Mouse (Mus musculus) hindbrain, embryonic 15.5 days (tissue): ENCODE data around the gene Alx3. TPM values are rescaled to one million over a fixed set of nuclear protein-coding genes. Genes with fewer than 3 reads are reported as not detected.
"Not testable (repeated sequence)": the region's sequence is repeated elsewhere in the genome, so short reads cannot be mapped to it uniquely, and the experiment has no call there.

Source experiments
- ATAC-seq: fragments of 200-750 bp; cut with Nextera tagmentation; 2 replicates; pipeline ENCODE4 v1.8.0; 2017; ENCODE audit warnings: low read depth, moderate number of reproducible peaks, moderate TSS enrichment; ENCODE audit not compliant: low FRiP score
- H3K27ac ChIP-seq: fragments of 300-500 bp; sonication (generic); replicated peaks from 2 replicates; pipeline ENCODE4 v1.5.1; 2015; ENCODE audit warnings: mild to moderate bottlenecking, inconsistent platforms
- H3K27me3 ChIP-seq: fragments of 300-500 bp; sonication (generic); 2 replicates; pipeline ENCODE4 v1.6.1; 2015; ENCODE audit warnings: control low read depth, inconsistent platforms
- H3K36me3 ChIP-seq: fragments of 300-500 bp; sonication (generic); 2 replicates; pipeline ENCODE4 v1.6.1; 2015; ENCODE audit warnings: control low read depth, inconsistent platforms
- H3K4me1 ChIP-seq: fragments of 300-500 bp; sonication (generic); replicated peaks from 2 replicates; pipeline ENCODE4 v1.6.1; 2015; ENCODE audit warnings: control low read depth, inconsistent platforms
- H3K4me2 ChIP-seq: fragments of 300-500 bp; sonication (generic); 2 replicates; pipeline ENCODE4 v1.6.1; 2015; ENCODE audit warnings: moderate library complexity, mild to moderate bottlenecking, inconsistent platforms
- H3K4me3 ChIP-seq: fragments of 300-500 bp; sonication (generic); 2 replicates; pipeline ENCODE4 v1.5.1; 2015; ENCODE audit warnings: mild to moderate bottlenecking, inconsistent platforms
- H3K9ac ChIP-seq: fragments of 300-500 bp; sonication (generic); 2 replicates; pipeline ENCODE4 v1.6.1; 2015; ENCODE audit warnings: inconsistent platforms
- H3K9me3 ChIP-seq: fragments of 300-500 bp; sonication (generic); 2 replicates; pipeline ENCODE4 v1.6.1; 2016; ENCODE audit warnings: control low read depth, inconsistent platforms
- WGBS: fragments of 180-500 bp; shearing (Covaris S2); methylation state at CpG from one replicate; pipeline ENCODE4 v1.1.7; 2015; 5-methylcytosine and 5-hydroxymethylcytosine counted together
- polyA plus RNA-seq: library from polyadenylated mRNA; unstranded; fragments of >200 nt; fragmentation: Nextera tagmentation; extraction: Ambion mirVana; gene quantifications from 2 replicates; pipeline ENCODE4 v1.2.1, GENCODE M21; 2015

The Alx3 gene
- polyA plus RNA-seq, 1 experiment from 2014 or later, result 0.16 TPM

DNA sequence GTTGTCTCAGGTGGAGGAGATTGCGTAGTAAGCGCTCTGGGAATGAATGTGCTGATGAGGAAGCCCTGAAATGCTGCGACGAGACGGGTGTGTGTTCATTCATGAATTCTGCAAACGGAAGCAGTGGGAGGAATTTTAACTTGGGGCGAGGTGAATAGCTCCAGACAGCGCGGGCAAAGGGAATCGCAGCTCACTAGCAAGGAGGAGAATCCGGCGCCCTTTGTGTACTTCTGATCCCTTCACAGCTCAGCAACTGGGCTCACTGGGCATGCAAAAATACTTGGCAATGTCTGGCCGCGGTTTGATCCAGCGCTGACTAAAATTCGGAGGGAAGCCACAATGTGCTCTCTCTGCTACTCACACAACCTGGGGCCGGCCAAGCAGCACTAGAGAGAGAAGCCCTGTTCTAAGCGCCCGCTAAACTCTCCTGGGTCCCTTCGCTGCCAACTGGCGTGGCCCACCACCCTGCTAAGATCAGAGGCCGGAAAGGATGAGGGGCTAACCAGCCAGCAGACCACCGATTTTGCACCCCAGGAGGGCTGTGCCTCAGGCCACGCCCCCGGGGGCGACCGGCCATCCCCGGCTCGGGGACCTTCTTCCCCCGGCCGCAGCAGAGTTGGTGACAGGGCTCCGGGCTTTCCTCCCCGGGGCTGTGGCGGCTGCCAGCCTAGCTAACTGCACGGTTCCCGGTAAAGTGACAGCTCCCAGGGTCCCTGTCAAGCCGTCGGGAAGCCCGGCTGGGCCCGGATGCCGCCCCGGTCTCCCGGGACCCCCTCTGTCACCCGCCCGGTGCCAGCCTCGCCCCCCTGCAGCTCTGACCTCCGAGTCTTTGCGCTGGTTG lies 36.1 kb downstream of the Alx3 start, which contains the start of gene Gm10961:
TSS of gene Gm10961 (plus strand) at position 641 of the 841 bp plus-strand sequence.
- no peaks in the 10 kb centered on the region for H3K9me3 ChIP-seq
- H3K27me3 ChIP-seq, result no peaks in the 10 kb centered on the region
- H3K27ac ChIP-seq, result peak within 1 kb of the TSS; percentile 99
- under 1% methylated on average over 47 of the region's 48 CpGs for WGBS
- peak; percentile 89 for ATAC-seq
- H3K4me2 ChIP-seq, result peak within 1 kb of the TSS; percentile 69
- H3K9ac ChIP-seq, result peak within 1 kb of the TSS; percentile 98
- H3K36me3 ChIP-seq, result peaks cover 24% of the 10 kb centered on the region
- H3K4me1 ChIP-seq, result peaks cover 14% of the 10 kb centered on the region
- peak within 1 kb of the TSS; percentile 93 for H3K4me3 ChIP-seq

DNA sequence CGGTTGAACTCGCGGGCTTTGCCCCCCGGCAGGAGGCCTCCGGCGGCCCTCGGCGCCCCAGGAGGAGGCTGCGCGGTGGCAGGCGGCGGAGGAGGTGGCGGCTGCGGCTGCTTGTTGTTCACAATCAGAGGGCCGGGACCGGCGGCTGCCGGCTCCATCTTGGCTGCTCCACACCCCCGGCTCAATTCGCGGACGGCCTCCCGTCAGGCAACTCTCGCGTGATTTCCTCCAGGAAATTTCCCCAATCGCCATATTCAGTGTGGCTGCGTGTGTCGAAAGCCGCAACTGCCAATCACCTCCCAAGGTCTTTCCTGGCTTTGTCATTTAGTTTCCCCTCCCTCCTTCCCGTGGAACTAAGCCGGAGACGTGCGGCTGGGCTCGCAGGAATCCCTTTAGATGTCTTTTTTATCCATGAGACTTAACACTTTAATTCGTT lies 36.7 kb downstream of the Alx3 start, which contains the start of gene Strip1:
TSS of gene Strip1 (minus strand) at position 172 of the 436 bp plus-strand sequence.
- Histone ChIP-seq H3K4me1 (peaks cover 14% of the 10 kb centered on the region), H3K4me2 (peak within 1 kb of the TSS; percentile 69), H3K36me3 (peaks cover 18% of the 10 kb centered on the region), H3K4me3 (peak within 1 kb of the TSS; percentile 93), H3K9me3 (no peaks in the 10 kb centered on the region), H3K27me3 (no peaks in the 10 kb centered on the region), H3K9ac (peak within 1 kb of the TSS; percentile 98), H3K27ac (peak within 1 kb of the TSS; percentile 99)
- WGBS, result under 1% methylated on average over 31 of the region's 35 CpGs
- ATAC-seq, result peak; percentile 96

DNA sequence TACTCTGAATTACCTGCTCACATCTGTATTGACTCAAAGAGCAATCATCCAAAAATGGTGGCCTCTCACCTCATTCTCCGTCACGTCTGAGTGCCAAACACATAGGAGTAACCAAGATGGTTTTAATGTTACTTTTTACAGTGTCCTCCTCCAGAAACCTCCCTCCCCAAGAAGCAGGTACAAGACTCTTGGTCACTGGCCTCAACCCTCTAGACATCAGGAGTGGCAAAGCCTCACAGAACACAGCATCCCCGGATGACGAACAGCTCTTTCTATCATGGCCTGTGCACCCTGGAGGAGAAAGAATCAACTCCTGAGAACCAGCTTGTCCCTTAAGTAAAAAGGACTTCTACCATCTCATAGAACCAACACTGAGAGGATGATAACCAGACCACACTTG lies 38.0 kb downstream of the Alx3 start:
- Histone ChIP-seq H3K9ac (no peak overlapping the region), H3K4me2 (no peak overlapping the region), H3K27me3 (no peaks in the 10 kb centered on the region), H3K4me3 (no peak overlapping the region), H3K9me3 (no peaks in the 10 kb centered on the region), H3K36me3 (peaks cover 6% of the 10 kb centered on the region; the same call in 1 of the 2 replicates), H3K4me1 (peaks cover 14% of the 10 kb centered on the region), H3K27ac (no peak overlapping the region)
- ATAC-seq, result no peak
- 91% methylated on average over 4 of the region's 4 CpGs for WGBS

DNA sequence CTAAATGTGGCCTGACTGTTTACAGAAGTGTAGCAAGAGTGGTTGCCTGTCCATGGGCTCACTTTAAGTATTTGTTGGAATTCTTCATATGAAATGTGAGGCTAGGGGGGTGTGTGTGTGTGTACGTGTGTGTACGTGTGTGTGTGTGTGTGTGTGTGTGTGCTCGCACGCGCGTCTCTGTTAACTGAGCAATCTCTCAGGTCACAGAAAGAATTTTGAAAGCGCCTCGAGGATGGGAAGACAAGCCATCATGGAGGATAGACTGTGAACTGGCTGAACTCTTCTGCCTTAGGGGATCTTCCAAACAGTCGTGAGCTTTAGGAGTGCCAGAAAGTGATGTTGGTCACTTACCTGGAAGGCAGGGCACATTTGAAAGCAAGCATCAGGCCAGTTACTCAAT lies 39.1 kb downstream of the Alx3 start:
- Histone ChIP-seq H3K9ac (no peak overlapping the region), H3K36me3 (peaks cover 5% of the 10 kb centered on the region; the same call in 1 of the 2 replicates), H3K27me3 (no peaks in the 10 kb centered on the region), H3K27ac (no peak overlapping the region), H3K4me2 (no peak overlapping the region), H3K4me1 (peaks cover 14% of the 10 kb centered on the region), H3K9me3 (no peaks in the 10 kb centered on the region), H3K4me3 (no peak overlapping the region)
- ATAC-seq, result no peak
- WGBS, result 95% methylated on average over 9 of the region's 9 CpGs

DNA sequence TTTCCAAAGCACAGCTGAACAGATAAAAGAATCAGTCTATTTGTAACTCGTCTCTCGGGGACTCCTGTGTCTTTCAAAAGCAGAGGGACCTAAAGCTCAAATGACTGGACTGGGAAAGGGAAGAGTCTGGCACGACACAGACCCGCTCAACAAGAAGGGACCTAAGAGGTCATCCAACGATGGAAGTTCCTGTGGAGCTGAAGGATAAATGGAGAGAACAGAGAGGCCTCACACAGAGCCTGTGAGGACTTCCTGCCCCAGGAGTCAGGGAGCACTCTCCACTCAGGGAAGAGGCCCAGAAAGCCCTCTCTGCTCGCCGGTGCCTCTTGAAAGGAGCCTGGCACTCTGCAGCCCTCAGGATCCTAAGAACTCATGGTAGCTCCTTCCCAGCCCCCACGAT lies 41.0 kb downstream of the Alx3 start:
- no peaks in the 10 kb centered on the region for H3K27me3 ChIP-seq
- ATAC-seq, result no peak
- WGBS, result 56% methylated on average over 8 of the region's 8 CpGs
- no peaks in the 10 kb centered on the region for H3K9me3 ChIP-seq
- no peak overlapping the region for H3K4me2 ChIP-seq
- H3K4me1 ChIP-seq, result no peaks in the 10 kb centered on the region; the same call in 1 of the 2 replicates
- no peak overlapping the region for H3K27ac ChIP-seq
- no peak overlapping the region for H3K9ac ChIP-seq
- no peaks in the 10 kb centered on the region for H3K36me3 ChIP-seq
- H3K4me3 ChIP-seq, result no peak overlapping the region

DNA sequence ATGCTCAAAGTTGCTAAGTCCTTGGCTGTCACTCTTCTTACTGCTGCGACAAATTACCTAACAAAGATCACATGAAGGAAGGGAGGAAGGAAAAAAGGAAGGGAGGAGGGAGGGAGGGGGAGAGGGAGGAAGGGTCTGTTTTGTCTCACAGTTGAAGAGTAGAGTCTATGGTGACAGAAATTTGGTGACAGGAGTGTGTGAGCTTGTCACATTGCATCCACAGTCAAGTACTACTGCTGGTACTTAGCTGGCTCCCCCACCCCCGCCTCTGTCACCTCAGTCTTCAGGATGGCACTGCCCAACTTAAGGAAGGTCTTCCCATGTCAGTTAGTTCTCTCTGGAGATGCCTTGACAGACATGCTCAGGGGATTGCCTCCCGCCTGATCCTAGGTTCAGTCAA lies 41.4 kb downstream of the Alx3 start:
- Histone ChIP-seq H3K27me3 (no peaks in the 10 kb centered on the region), H3K4me2 (no peak overlapping the region), H3K4me1 (no peaks in the 10 kb centered on the region; the same call in 1 of the 2 replicates), H3K9me3 (no peaks in the 10 kb centered on the region), H3K36me3 (no peaks in the 10 kb centered on the region), H3K9ac (no peak overlapping the region), H3K27ac (no peak overlapping the region), H3K4me3 (no peak overlapping the region)
- no peak for ATAC-seq
- 85% methylated on average over 3 of the region's 3 CpGs for WGBS

DNA sequence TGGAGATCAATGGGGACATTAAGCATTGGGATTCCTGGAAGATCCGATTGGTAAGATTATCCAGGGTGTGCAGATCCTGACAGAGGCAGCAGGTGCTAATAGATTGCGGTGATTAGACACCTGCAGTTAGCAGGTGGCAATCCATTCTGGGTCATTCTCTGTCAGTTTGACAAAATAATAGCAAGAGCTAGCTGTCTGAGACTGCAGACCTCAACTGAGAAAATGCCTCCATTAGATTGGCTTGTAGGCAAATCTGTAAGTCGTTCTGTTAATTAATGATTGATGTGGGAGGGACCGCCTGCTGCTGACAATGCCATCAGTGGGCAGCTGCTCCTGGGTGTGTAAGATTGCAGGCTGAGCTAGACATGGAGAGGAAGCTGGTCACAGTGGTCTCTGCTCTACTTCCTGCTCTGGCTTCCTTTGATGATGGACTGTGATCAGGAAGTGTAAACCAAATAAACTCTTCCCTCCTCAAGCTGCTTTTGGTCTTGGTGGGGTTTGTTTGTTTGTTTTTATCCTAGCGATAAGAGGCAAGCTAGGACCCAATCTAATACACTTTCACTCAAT lies 42.9 kb downstream of the Alx3 start:
- WGBS, result 56% methylated on average over 5 of the region's 5 CpGs
- ATAC-seq, result no peak
- Histone ChIP-seq H3K27me3 (no peaks in the 10 kb centered on the region), H3K9ac (no peak overlapping the region), H3K36me3 (no peaks in the 10 kb centered on the region), H3K9me3 (no peaks in the 10 kb centered on the region), H3K4me3 (no peak overlapping the region), H3K27ac (no peak overlapping the region), H3K4me2 (no peak overlapping the region), H3K4me1 (no peaks in the 10 kb centered on the region)

DNA sequence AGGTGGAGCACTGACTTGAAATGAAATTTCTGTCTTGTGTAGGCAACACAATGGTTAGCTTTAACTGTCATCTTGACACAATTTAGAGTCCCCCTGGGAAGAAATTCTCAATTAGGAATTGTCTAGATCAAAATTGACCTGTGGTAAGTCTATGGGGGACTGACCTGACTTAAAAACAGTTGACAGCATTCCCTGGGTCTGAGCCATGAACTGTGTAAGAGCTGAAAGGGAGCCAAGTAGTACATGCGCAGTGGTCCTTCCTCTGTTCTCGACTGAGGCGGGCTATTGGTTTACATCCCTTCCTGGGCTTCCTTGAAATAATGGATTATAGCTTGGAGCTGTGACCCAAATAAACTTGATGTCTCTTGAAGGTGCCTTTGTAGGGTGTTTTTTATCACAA lies 52.1 kb downstream of the Alx3 start:
- Histone ChIP-seq H3K36me3 (no peaks in the 10 kb centered on the region), H3K27ac (no peak overlapping the region), H3K9ac (no peak overlapping the region), H3K4me3 (no peak overlapping the region), H3K4me1 (no peaks in the 10 kb centered on the region), H3K27me3 (no peaks in the 10 kb centered on the region), H3K4me2 (no peak overlapping the region), H3K9me3 (no peaks in the 10 kb centered on the region)
- 83% methylated on average over 3 of the region's 3 CpGs for WGBS
- no peak for ATAC-seq

DNA sequence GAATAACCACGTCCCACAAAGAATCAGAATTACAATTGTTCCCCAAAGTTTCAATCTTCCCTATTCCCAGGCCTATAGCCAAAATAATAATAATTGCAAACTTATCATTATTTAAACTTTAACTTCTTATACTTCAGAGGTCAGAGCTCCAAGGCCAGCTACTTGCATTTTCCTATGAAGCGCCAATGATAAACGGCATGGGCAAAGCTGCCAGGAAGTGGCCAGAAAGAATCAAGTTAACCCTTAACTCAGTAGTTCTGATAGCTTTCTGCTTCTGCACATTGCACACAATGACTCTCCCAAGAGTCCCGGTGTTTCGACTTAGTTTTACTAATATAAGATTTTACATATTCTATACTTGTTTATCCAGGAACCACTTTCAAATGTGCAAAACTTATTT lies 55.4 kb downstream of the Alx3 start:
- not testable (repeated sequence) for H3K9me3 ChIP-seq, H3K9ac ChIP-seq, H3K4me2 ChIP-seq, H3K4me3 ChIP-seq, H3K36me3 ChIP-seq, H3K27me3 ChIP-seq, H3K27ac ChIP-seq, ATAC-seq, H3K4me1 ChIP-seq
- 81% methylated on average over 5 of the region's 5 CpGs for WGBS

DNA sequence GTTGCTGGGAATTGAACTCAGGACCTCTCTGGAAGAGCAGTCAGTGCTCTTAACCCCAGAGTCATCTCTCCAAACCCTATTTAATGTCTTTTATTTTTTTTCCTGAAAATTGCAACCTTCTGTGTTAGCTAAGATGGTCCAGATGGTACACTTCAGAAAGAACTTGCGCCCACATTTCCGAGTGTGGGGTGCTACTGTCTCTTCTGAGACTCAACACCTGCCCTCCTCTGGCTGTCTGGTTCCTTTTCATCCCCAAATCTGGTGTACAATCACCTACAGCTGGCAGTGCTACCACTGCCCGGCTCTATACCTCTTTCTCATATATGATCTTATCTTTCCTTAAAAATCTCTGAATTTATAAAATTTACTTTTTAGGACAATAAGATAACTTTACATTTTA lies 58.1 kb downstream of the Alx3 start:
- H3K4me2 ChIP-seq, result no peak overlapping the region
- H3K4me1 ChIP-seq, result no peaks in the 10 kb centered on the region
- H3K27ac ChIP-seq, result no peak overlapping the region
- WGBS, result 96% methylated on average over 3 of the region's 3 CpGs
- no peak overlapping the region for H3K9ac ChIP-seq
- 0 out of 2 replicates have a peak, but pooled peaks cover 4% of the 10 kb centered on the region for H3K36me3 ChIP-seq
- no peaks in the 10 kb centered on the region for H3K9me3 ChIP-seq
- H3K4me3 ChIP-seq, result no peak overlapping the region
- no peak for ATAC-seq
- no peaks in the 10 kb centered on the region for H3K27me3 ChIP-seq

DNA sequence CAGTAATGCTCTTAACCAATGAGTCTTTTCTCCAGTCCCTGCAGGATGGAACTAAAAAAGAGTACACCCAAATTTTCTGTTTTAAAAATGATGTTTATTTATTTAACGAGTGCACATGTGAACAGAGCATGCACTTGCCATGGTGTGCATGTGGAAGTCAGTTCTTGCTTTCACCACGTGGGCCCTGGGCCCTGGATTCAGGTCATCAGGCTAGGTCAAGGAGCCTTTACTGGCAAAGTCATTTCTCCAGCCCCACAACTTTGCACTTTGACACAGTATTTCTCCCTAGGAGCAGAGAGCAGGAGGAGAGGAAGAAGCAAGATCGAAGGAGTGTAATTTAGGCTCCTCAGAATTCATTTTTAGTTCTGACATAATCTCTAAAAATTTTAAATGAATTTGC lies 60.0 kb downstream of the Alx3 start:
- Histone ChIP-seq H3K27me3 (no peaks in the 10 kb centered on the region), H3K27ac (no peak overlapping the region), H3K9me3 (no peaks in the 10 kb centered on the region), H3K4me2 (no peak overlapping the region), H3K36me3 (peaks cover 13% of the 10 kb centered on the region), H3K4me3 (no peak overlapping the region), H3K4me1 (no peaks in the 10 kb centered on the region), H3K9ac (no peak overlapping the region)
- WGBS, result 82% methylated on average over 3 of the region's 3 CpGs
- ATAC-seq, result no peak
